Mouse (Mus musculus) retina, adult 2 months (tissue): ENCODE results near the gene Scgb2b26.
"Not testable (repeated sequence)": the region's sequence is repeated elsewhere in the genome, so short reads cannot be mapped to it uniquely, and the experiment has no call there.

ENCODE experiments used
- DNase-seq: peaks from one replicate; pipeline ENCODE4 v3.0.0-alpha.2; 2012; ENCODE audit warnings: low read depth, low spot score

The Scgb2b26 gene

GRCm38 (mm10) chr7:33944940-33945339, at the start of gene Scgb2b26:
Gene Scgb2b26 (minus strand): TSS chr7:33945040.
- no peak for DNase-seq

DNA sequence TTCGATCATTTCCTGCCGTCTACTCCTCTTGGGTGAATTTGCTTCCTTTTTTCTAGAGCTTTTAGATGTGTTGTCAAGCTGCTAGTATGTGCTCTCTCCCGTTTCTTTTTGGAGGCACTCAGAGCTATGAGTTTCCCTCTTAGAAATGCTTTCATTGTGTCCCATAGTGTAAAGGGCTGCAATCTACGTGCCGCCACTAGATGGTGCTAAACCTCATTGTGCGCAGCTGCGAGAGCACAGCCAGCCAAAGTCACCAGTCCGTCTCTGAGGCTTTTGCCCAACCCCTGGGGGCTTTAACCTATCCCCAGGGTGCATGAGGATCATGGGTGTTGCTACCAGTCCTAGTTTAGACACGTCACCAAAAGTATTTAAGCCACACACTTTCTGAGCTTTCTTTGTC, 37.4 kb upstream of the Scgb2b26 start:
- DNase-seq, result not testable (repeated sequence)

DNA sequence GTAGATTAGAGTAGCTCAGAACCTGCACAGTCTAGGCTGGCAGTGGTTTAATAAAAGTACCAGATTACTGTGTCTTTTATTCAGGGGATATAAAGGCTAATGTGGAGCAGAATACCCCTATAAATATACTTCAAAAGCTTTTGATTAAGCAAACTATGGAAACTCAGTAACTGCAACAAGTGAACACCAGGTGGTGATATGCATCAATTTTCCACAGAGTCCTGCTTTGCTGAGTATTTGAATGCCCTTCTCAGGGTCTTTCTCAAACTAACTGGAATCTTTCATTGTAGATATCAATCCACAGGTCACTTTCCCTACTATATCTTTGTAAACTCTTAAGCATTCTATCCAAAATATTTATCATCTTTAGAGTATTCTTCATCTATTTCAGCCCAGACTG, 41.9 kb downstream of the Scgb2b26 start:
- no peak for DNase-seq

DNA sequence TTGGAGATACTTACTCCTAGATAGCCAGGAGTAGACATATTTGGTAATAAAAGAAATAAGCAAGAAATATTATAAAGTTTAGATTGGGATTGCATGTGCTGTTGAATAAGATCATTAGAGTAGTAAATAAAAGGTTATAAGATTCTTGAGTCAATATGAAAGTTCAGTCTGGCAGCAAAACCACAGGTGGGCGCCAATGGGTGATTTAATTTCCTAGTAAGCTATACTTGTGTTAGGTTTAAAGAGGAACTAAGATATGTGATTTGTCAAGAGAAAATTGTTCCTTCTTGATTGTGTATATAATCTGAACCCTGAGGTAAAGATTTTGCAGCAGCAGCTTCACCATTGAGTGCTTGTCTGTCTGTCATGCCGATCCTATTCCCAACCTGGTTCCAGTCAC, 44.0 kb downstream of the Scgb2b26 start:
- DNase-seq, result no peak

DNA sequence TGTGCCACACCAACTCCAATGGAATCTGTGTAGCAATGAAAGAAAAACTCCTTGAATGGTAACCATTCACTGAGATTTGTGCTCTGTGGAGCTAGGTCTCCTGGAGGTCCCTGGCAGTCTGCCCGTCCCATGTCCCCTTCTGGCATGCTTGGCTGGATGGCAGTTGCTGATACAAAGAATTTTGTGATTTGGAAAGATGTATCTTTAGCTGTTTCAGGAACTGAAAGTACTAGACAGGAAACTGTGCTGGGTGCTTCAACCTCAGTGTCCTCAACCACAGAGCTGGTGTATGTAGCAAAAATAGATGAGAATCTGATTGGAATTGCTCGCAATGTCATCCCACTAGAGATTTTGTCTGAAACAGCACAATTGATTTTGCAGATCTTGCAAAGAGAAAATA, 44.8 kb downstream of the Scgb2b26 start:
- DNase-seq, result no peak
